Mouse (Mus musculus) embryonic facial prominence, embryonic 13.5 days (tissue): ENCODE measurements at regions not wholly inside any gene's neighbourhood (a gene's known extent, or its start where the extent isn't known, plus 50 kb on each side); places are given as distances from the start of the nearest gene placed in this dataset.

ENCODE experiments used
- ATAC-seq: fragments of 200-750 bp; cut with Nextera tagmentation; 2 replicates; pipeline ENCODE4 v1.8.0; 2017; ENCODE audit warnings: low read depth; ENCODE audit not compliant: insufficient number of reproducible peaks, insufficient read depth, low FRiP score, low TSS enrichment
- H3K27ac ChIP-seq: fragments of 300-500 bp; sonication (generic); 2 replicates; pipeline ENCODE4 v1.5.1; 2015; ENCODE audit warnings: moderate library complexity, mild to moderate bottlenecking, inconsistent platforms
- H3K27me3 ChIP-seq: fragments of 300-500 bp; sonication (generic); 2 replicates; pipeline ENCODE4 v1.6.1; 2015; ENCODE audit warnings: mild to moderate bottlenecking, inconsistent platforms
- H3K36me3 ChIP-seq: fragments of 300-500 bp; sonication (generic); 2 replicates; pipeline ENCODE4 v1.6.1; 2015; ENCODE audit warnings: mild to moderate bottlenecking, inconsistent platforms
- H3K4me1 ChIP-seq: fragments of 300-500 bp; sonication (generic); 2 replicates; pipeline ENCODE4 v1.6.1; 2015; ENCODE audit warnings: inconsistent platforms
- H3K4me2 ChIP-seq: fragments of 300-500 bp; sonication (generic); 2 replicates; pipeline ENCODE4 v1.6.1; 2015; ENCODE audit warnings: moderate library complexity, mild to moderate bottlenecking, inconsistent platforms
- H3K4me3 ChIP-seq: fragments of 300-500 bp; sonication (generic); 2 replicates; pipeline ENCODE4 v1.5.1; 2015; ENCODE audit warnings: mild to moderate bottlenecking, inconsistent platforms
- H3K9ac ChIP-seq: fragments of 300-500 bp; sonication (generic); 2 replicates; pipeline ENCODE4 v1.6.1; 2015; ENCODE audit warnings: mild to moderate bottlenecking, inconsistent platforms
- H3K9me3 ChIP-seq: fragments of 300-500 bp; sonication (generic); 2 replicates; pipeline ENCODE4 v1.6.1; 2016; ENCODE audit warnings: inconsistent platforms
- WGBS: fragments of 180-500 bp; shearing (Covaris S2); methylation state at CpG from one replicate; pipeline ENCODE4 v1.1.7; 2015; ENCODE audit warnings: mixed read lengths; 5-methylcytosine and 5-hydroxymethylcytosine counted together

- Histone ChIP-seq H3K36me3 (no peaks in the 10 kb centered on the region), H3K4me3 (no peak overlapping the region), H3K27me3 (peaks cover 9% of the 10 kb centered on the region), H3K27ac (no peak overlapping the region), H3K9ac (no peak overlapping the region), H3K4me1 (peaks cover 30% of the 10 kb centered on the region), H3K4me2 (no peak overlapping the region), H3K9me3 (no peaks in the 10 kb centered on the region)
- ATAC-seq: no peak
- WGBS: 51% methylated on average over 5 of the region's 5 CpGs
These were observed 89.6 kb upstream of the Zfp703 start for GRCm38 (mm10) chr8:26887551-26887950.

DNA sequence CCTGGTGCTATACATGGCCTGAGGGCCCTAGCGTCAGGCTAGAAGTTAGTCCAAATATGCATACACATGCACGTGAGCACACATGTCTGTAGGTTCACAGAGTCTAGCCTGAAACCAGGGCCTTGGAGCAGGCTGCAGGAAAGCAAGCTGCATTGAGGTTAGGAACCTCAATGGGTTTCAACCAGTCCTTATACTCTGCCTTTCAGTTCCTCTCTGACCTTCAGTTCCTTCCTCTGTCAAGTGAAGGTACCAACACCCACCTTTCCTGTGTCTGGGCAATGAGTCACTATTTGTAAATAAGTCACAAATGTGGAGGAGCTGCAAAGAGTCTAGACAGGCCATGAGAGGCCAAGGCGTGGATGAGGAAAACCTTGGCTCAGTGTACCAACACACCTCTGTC lies 89.1 kb upstream of the Zfp703 start:
- Histone ChIP-seq H3K27ac (no peak overlapping the region), H3K9ac (no peak overlapping the region), H3K27me3 (peaks cover 10% of the 10 kb centered on the region), H3K4me2 (no peak overlapping the region), H3K9me3 (no peaks in the 10 kb centered on the region), H3K36me3 (no peaks in the 10 kb centered on the region), H3K4me3 (no peak overlapping the region), H3K4me1 (peaks cover 30% of the 10 kb centered on the region)
- 49% methylated on average over 3 of the region's 3 CpGs for WGBS
- no peak for ATAC-seq

- 59% methylated on average over 11 of the region's 11 CpGs for WGBS
- Histone ChIP-seq H3K4me3 (no peak overlapping the region), H3K9me3 (no peaks in the 10 kb centered on the region), H3K4me2 (no peak overlapping the region), H3K9ac (no peak overlapping the region), H3K4me1 (peaks cover 19% of the 10 kb centered on the region), H3K27ac (no peak overlapping the region), H3K27me3 (peaks cover 2% of the 10 kb centered on the region; the same call in 1 of the 2 replicates), H3K36me3 (no peaks in the 10 kb centered on the region)
- ATAC-seq: no peak
These were observed 85.2 kb upstream of the Zfp703 start for GRCm38 (mm10) chr8:26891881-26892280.

DNA sequence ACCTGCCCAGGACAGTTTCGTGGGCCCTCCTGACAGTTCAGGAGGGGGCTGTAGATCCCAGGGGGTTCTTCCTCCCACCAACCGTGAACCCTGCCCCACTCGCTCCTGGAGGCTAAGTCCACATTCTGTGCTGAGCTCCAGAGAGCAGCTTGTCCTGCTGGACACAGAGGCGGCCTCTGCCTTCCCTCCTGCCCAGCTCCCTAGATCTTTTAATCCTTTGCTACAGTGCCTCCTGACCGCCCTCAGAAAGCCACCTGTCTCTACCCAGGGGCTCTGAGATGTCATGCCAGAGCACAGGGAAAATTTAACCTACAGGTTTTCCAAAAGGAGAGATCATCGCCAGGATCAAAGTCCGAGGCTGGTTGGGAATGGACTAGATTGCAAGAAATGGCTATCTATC lies 84.7 kb upstream of the Zfp703 start:
- 68% methylated on average over 7 of the region's 7 CpGs for WGBS
- no peak overlapping the region for H3K4me3 ChIP-seq
- no peak for ATAC-seq

GRCm38 (mm10) chr8:26895867-26896266 lies 81.3 kb upstream of the Zfp703 start:
- no peak overlapping the region for H3K4me3 ChIP-seq
- no peak for ATAC-seq
- H3K27ac ChIP-seq: no peak overlapping the region
- no peaks in the 10 kb centered on the region for H3K36me3 ChIP-seq
- H3K9ac ChIP-seq: no peak overlapping the region
- no peaks in the 10 kb centered on the region for H3K9me3 ChIP-seq
- no peak overlapping the region for H3K4me2 ChIP-seq
- WGBS: 86% methylated on average over 11 of the region's 11 CpGs
- H3K27me3 ChIP-seq: peaks cover 2% of the 10 kb centered on the region; the same call in 1 of the 2 replicates
- H3K4me1 ChIP-seq: no peaks in the 10 kb centered on the region

More for the DNA sequence above, 84.7 kb upstream of the Zfp703 start:
- no peak overlapping the region for H3K9ac ChIP-seq
- H3K27ac ChIP-seq: no peak overlapping the region
- H3K4me1 ChIP-seq: peaks cover 14% of the 10 kb centered on the region
- no peaks in the 10 kb centered on the region for H3K9me3 ChIP-seq
- H3K36me3 ChIP-seq: no peaks in the 10 kb centered on the region
- H3K4me2 ChIP-seq: no peak overlapping the region
- peaks cover 2% of the 10 kb centered on the region; the same call in 1 of the 2 replicates for H3K27me3 ChIP-seq

GRCm38 (mm10) chr8:26903289-26903688 lies 73.8 kb upstream of the Zfp703 start:
- no peaks in the 10 kb centered on the region; the same call in 1 of the 2 replicates for H3K27me3 ChIP-seq
- H3K4me2 ChIP-seq: no peak overlapping the region
- H3K27ac ChIP-seq: no peak overlapping the region
- H3K4me3 ChIP-seq: no peak overlapping the region
- no peak overlapping the region for H3K9ac ChIP-seq
- H3K4me1 ChIP-seq: no peaks in the 10 kb centered on the region; the same call in 1 of the 2 replicates
- ATAC-seq: no peak
- no peaks in the 10 kb centered on the region for H3K36me3 ChIP-seq
- WGBS: 80% methylated on average over 5 of the region's 5 CpGs
- H3K9me3 ChIP-seq: no peaks in the 10 kb centered on the region

DNA sequence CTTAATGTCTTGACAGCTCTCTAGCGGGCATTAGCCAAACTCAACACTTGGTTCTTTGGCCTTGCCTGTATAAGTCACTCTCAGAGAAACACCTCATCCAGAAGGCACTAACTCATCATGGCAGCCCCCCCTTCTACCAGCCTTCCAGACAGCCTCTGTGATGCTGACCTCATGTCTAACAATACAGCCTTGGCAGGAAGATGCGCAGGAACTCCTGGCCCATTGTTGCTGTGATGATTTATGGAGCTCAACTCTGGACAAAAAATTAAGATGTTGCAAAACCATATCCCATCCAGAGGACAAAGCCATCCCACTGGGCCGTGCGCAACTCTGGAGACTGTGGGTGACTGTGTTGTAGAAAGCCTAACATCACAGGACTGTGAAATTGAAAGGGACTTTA lies 70.9 kb upstream of the Zfp703 start:
- no peak for ATAC-seq
- Histone ChIP-seq H3K9ac (no peak overlapping the region), H3K4me1 (no peaks in the 10 kb centered on the region; the same call in 1 of the 2 replicates), H3K9me3 (no peaks in the 10 kb centered on the region), H3K36me3 (no peaks in the 10 kb centered on the region), H3K27me3 (no peaks in the 10 kb centered on the region), H3K27ac (no peak overlapping the region), H3K4me2 (no peak overlapping the region), H3K4me3 (no peak overlapping the region)
- 73% methylated on average over 4 of the region's 4 CpGs for WGBS

GRCm38 (mm10) chr8:26907347-26908170 lies 69.6 kb upstream of the Zfp703 start:
- Histone ChIP-seq H3K27me3 (no peaks in the 10 kb centered on the region), H3K27ac (no peak overlapping the region), H3K4me3 (no peak overlapping the region), H3K9me3 (no peaks in the 10 kb centered on the region), H3K4me1 (no peaks in the 10 kb centered on the region; the same call in 1 of the 2 replicates), H3K4me2 (no peak overlapping the region), H3K9ac (no peak overlapping the region), H3K36me3 (no peaks in the 10 kb centered on the region)
- no peak for ATAC-seq
- 82% methylated on average over 8 of the region's 8 CpGs for WGBS

GRCm38 (mm10) chr8:26910186-26910585 lies 66.9 kb upstream of the Zfp703 start:
- H3K9me3 ChIP-seq: no peaks in the 10 kb centered on the region
- H3K4me1 ChIP-seq: no peaks in the 10 kb centered on the region; the same call in 1 of the 2 replicates
- no peaks in the 10 kb centered on the region for H3K27me3 ChIP-seq
- H3K36me3 ChIP-seq: no peaks in the 10 kb centered on the region
- H3K4me2 ChIP-seq: no peak overlapping the region
- H3K4me3 ChIP-seq: no peak overlapping the region
- H3K9ac ChIP-seq: no peak overlapping the region
- WGBS: 71% methylated on average over 3 of the region's 3 CpGs
- ATAC-seq: no peak
- H3K27ac ChIP-seq: no peak overlapping the region

- no peak for ATAC-seq
- Histone ChIP-seq H3K4me1 (no peaks in the 10 kb centered on the region), H3K9me3 (no peaks in the 10 kb centered on the region), H3K4me2 (no peak overlapping the region), H3K9ac (no peak overlapping the region), H3K27ac (no peak overlapping the region), H3K27me3 (no peaks in the 10 kb centered on the region), H3K4me3 (no peak overlapping the region), H3K36me3 (no peaks in the 10 kb centered on the region)
- 74% methylated on average over 18 of the region's 18 CpGs for WGBS
These were observed 63.3 kb upstream of the Zfp703 start for GRCm38 (mm10) chr8:26913562-26914529.

- no peaks in the 10 kb centered on the region for H3K27me3 ChIP-seq
- no peak overlapping the region for H3K4me2 ChIP-seq
- H3K9me3 ChIP-seq: no peaks in the 10 kb centered on the region
- WGBS: 90% methylated on average over 8 of the region's 8 CpGs
- no peak for ATAC-seq
- no peak overlapping the region for H3K27ac ChIP-seq
- H3K9ac ChIP-seq: no peak overlapping the region
- H3K4me3 ChIP-seq: no peak overlapping the region
- no peaks in the 10 kb centered on the region for H3K4me1 ChIP-seq
- H3K36me3 ChIP-seq: no peaks in the 10 kb centered on the region
These were observed 61.4 kb upstream of the Zfp703 start for GRCm38 (mm10) chr8:26915731-26916130.
